Mouse (Mus musculus) layer of hippocampus, postnatal 36 days (tissue): ENCODE data around the gene Fam171b. TPM values are rescaled to one million over a fixed set of nuclear protein-coding genes. Genes with fewer than 3 reads are reported as not detected.

Experiments
- DNase-seq, 2 experiments: peaks; one replicate each; pipeline ENCODE4 v3.0.0; 2022
- total RNA-seq, 2 experiments: library from RNA; stranded (reverse); gene quantifications; 2 replicates each; pipeline ENCODE4 v1.2.3; 2021

The Fam171b gene
- total RNA-seq = 100 to 1,000 TPM; 191 to 210 TPM

DNA sequence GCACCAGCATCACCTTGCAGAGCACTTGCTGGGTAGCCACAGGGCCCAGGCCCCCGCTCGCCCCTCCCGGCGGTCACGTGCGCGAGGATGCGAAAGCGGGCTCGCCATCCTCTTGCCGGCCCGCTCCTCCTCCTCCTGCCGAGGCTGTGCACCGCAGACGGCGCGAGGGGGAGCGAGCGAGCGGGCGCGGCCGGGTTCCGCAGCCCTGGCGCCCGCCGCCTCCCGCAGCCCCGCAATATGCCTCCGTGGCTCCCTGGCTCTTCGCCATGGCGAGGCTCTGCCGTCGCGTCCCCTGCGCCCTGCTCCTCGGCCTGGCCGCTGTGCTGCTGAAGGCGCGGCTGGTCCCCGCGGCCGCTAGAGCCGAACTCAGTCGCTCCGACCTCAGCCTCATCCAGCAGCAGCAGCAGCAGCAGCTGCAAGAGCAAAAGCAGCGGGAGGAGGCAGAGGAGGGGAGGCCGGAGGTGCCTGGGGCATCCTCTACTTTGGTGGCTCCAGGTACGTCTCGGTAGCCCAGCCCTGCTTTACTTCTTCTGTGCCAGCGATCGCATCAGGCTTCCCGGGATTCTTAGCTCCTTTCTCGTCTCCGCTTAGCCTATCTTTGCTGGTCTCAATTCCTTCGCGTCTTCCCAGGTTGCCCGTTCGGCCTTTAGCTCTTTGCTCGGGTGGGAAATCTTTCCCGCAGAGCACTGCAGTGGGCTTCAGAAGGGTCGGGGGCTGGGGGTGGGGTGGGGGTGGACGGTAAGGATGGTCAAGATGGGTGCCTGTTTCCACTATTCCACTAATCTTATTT is at the start of gene Fam171b:
Gene Fam171b (plus strand): TSS at position 154 of the 790 bp plus-strand sequence.
- DNase-seq = peak; percentile 88 to 90

- DNase-seq = no peak
Measured at GRCm38 (mm10) chr2:83766058-83766457, 46.4 kb upstream of the Fam171b start.

- no peak for DNase-seq
Measured at GRCm38 (mm10) chr2:83766878-83767277, 45.6 kb upstream of the Fam171b start.

- no peak for DNase-seq
Measured at GRCm38 (mm10) chr2:83768311-83769047, 44.0 kb upstream of the Fam171b start.

- peak; percentile 51 to 69 for DNase-seq
Measured at GRCm38 (mm10) chr2:83771155-83771812, 41.2 kb upstream of the Fam171b start.

DNA sequence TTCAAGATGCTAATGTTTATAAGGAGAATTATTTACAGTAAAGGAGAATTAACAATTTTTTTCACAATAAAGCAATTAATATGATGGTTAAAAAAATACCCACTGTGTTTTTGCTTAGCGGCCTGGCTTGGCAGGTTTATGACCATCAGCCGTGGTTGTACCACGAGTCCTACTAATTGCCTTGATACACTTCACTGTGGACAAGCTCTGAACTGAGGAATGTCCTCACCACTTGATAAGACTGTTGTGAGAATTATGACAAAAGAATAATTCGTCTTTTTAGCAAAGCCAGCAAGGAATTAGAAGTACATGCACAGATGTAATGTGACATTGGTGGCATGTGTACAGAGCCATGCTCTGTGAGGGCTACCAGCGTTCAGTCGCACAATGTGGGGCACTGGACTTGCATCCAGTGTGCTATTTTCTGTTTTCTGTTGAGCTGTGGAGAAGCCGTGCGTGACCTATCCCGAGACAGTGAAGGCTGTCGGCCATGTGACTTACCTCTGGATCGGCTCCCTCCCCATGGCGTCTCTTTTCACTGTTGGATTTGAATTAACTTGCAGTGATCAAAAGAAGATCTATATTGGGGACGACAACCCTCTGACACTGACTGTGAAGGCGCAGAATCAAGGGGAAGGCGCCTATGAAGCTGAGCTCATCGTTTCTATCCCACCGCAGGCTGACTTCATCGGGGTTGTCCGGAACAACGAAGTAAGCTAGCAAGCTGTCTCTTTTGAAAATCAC is 20.9 kb upstream of the Fam171b start:
- DNase-seq = no peak

- DNase-seq = no peak
Measured at GRCm38 (mm10) chr2:83792102-83792501, 20.3 kb upstream of the Fam171b start.

- no peak for DNase-seq
Measured at GRCm38 (mm10) chr2:83795766-83796165, 16.7 kb upstream of the Fam171b start.

DNA sequence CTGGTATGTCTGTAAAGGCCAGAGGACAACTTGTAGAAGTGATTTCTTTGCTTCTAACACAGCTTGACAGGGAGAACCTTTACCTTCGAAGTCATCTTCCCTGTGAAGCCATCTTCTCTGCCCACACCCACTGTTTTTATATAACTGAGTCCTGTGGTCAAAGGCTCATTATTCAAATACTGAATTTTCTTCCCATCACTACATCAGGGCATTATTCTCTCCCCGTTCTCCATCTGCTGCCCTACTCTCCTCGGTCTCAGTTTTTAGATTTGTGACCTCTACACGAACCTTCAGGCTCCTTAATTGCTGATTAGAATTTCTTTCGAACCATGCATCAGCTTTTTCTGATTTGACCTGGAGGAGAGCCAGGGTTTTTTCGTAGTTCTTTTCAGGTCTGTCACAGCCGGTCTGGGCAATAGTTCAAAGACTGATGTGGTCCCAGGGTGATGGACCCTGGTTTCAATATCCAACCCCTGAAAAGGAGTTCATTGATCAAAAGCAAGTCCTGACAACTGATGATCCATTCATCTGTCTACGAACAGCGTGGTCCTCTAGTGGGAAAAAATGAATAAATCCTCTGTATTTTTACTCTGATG is 14.4 kb upstream of the Fam171b start:
- DNase-seq = no peak

DNA sequence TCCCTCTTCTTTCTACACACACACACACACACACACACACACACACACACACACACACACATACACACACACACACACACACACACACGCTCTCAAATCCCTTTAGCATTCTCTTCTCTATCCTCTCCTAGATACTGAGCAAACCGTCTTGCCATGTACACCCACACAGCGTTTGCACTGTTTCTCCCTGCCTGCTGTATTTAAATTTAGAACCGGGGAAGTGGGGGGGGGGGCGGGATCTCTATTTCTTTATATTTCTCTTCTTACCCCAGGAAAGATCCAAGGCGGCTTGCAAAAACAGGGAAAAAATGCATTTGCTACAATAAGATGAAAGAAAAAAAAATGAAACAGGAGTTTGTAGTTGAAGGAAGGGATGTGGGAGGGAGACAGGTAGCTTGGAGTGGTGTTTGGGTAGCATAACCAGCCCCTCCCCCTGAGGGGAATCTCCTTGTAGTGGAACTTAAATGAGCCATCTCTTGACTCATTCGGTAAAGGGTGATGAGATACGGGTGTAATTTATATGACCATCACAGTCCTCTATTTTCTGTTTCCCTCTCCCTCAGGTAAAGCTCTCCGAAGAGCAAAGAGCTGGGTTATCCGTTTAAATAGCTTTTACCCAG is 947 bp downstream of the Fam171b start:
- DNase-seq = no peak

DNA sequence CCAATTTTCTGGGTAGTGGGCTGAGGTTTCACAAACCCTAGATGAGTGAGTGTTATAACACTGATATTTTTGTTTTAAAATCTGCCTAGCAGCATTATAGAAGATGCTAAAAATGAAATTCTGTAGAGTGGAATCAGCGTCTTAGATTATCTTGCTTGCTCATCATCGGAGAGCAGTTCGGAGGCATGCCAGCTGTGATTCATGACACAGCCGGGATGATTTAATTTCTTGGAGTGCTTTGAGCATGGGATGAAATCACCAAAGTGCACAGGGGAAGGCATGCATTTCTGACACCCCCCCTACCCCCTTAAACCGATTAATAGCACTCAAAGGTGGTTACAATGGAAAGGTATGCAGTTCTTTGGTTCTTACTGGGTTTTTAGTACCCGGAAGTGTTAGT is 1.6 kb downstream of the Fam171b start:
- peak; percentile 37 to 56 for DNase-seq

DNA sequence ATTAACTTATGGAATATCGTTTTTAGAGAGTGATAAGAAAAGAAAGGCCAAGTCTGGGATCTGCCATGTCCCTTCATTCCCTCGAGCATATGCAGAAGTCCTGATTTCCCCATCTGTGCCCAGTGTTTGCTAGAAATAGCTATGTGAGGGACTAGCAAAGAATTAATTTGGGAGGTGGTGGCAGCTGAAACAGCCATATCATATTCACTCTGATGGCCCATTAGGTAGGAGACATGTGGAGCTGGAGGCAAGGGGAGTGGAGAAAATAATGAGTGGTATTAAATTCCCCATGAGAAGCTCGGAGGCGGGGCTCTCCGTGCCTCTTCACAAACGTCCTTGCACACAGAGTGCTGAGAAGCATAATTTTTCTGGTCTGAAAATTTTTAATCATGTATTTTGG is 3.7 kb downstream of the Fam171b start:
- DNase-seq = no peak

GRCm38 (mm10) chr2:83825161-83825560 is 12.7 kb downstream of the Fam171b start:
- DNase-seq = no peak

DNA sequence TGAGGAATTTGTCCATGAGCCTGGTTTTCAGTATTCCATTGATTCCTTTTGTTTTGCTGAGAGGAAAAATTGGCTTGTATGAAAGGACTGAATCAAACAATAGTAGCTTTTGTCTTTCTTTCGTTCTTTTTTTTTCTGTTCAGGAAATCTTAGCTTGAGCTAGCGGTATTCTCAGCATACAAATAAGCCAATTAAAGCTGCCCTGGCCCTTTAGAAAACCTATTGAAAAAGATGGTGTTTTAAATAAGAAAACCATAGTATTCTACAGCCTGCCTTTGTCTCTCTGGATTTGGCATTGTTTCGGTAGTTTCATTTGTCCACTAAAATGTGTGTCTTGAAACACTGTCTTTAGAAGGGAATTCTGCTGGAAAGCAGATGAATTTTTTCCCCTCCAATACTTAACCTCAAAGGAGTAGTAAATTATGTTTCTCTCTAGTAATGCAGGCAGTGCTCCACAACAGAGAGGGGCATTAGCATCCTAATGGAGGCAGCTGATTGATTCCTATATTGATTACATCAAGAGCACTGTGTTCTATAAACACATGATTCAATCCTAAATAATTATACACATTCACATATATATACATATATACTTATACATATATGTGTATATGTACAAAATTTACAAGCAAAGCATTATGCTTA is 16.6 kb downstream of the Fam171b start:
- no peak for DNase-seq

- DNase-seq = peak in 1 of 2 experiments; percentile 28
Measured at GRCm38 (mm10) chr2:83832903-83833302, 20.5 kb downstream of the Fam171b start.

- no peak for DNase-seq
Measured at GRCm38 (mm10) chr2:83835313-83836070, 23.1 kb downstream of the Fam171b start.

DNA sequence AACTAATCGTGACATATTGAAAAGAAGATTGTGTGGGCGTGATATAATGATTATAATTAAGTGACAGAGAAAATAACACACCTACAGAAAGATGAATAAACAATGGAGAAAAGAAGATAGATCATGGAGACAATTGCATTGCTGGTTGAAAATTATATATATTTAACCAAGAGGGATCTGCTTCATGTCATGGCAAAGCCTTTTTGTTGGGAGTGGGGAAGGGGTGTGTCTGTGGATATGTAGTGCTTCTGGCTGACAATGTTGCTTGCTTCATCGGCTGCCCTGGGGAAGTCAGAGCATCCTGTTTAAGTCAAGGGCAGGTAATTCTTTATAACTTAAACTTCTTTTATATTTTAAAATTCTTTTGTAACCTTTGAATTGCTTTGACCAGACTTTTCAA is 36.1 kb downstream of the Fam171b start:
- no peak for DNase-seq

- no peak for DNase-seq
Measured at GRCm38 (mm10) chr2:83853423-83853822, 41.0 kb downstream of the Fam171b start.

DNA sequence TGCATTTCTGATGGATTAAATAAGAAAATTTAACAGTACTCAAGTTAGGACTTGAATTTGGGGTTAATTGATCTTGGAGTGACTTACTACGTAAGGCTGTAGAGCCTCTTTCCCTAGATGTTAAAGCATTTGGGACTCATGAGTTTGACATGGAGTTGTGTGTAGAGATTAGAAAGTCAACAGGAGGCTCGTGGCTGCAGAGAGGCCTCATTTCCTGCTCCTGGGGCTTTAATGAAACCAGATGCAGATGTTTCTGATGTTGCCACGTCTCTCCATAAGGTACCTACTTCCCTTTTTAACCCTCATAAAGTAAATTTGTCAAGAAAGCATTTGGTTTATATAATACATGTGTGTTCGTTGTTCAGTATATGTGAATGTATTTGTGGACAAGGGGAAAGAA is 43.8 kb downstream of the Fam171b start:
- DNase-seq = no peak

- no peak for DNase-seq
Measured at GRCm38 (mm10) chr2:83883850-83884420, 71.5 kb downstream of the Fam171b start.
